Mouse (Mus musculus) olfactory bulb, adult 2 months (tissue): ENCODE results near the gene Afdn.

Experiments used
- CTCF ChIP-seq: fragments of 200-500 bp; IDR thresholded peaks from 2 replicates; pipeline ENCODE4 v1.5.1; 2012; ENCODE audit warnings: low read depth, mild to moderate bottlenecking, low read length, moderate library complexity; ENCODE audit not compliant: insufficient read depth
- POLR2A ChIP-seq: fragments of 200-500 bp; IDR thresholded peaks from 2 replicates; pipeline ENCODE4 v1.6.1; 2012; ENCODE audit warnings: mild to moderate bottlenecking, low read depth, low read length, moderate library complexity; ENCODE audit not compliant: insufficient read depth

- TF ChIP-seq CTCF (no peak), POLR2A (no peak)
Measured at GRCm38 (mm10) chr17:13712518-13712917, 47.8 kb upstream of the Afdn start.
